ENCODE assay signal across 8 mouse cellular contexts in the genomic region with DNA sequence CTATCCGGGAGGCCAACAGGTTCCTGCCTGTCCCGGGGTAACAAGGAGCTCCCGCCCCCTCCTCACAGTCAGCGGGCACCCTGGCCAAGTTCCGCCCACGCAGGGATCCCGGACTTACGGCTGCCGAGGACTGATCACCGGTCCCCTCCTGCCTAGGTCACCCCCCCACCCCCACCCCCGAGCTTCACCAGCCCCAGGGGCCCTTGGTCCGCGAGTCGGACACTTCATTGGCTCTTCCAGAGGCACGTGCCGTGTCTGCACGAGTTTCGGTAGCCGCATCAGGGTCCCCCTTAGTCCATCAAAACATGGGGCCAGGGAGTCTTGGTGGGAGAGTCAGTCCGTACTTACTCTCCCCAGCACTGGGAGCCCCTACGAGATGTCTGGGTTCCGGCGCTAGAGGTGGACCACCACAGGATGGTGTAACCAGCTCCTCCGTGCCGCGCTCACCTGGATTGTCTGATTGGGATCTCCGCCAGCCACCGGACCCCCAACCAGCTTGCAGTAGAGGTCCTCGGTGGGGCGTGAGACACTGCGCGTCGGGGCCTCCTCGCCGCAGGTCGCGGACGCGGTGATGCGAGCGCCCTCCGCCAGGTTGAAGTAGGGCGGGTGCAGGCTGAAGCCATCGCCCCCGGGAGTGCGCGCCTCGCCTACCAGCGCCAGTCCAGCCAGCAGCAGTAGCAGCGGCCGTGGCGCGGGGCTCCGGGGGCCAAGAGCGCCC. TPM values are rescaled to one million over a fixed set of nuclear protein-coding genes. Genes with fewer than 3 reads are reported as not detected.
DNase-seq lines count a peak whose midpoint lies in the region; ATAC-seq lines count a peak whose summit lies in the region.

No protein-coding gene starts in this region.

- H3K4me1 ChIP-seq in brown adipose tissue, adult 24 weeks (ENCODE audit: control insufficient read depth, insufficient read depth, insufficient read length, low read length): peaks cover 34% of the 10 kb centered on the region
- peaks cover 71% of the 10 kb centered on the region for H3K4me1 ChIP-seq in heart, embryonic 15.5 days (replicated peaks)

- H3K27me3 ChIP-seq in heart, embryonic 15.5 days: peaks cover 12% of the 10 kb centered on the region

- H3K9ac ChIP-seq in heart, embryonic 15.5 days: peak overlapping the region; percentile 77

- peak overlapping the region; percentile 96 for H3K4me2 ChIP-seq in heart, embryonic 15.5 days

- H3K9me3 ChIP-seq in heart, embryonic 15.5 days (replicated peaks): no peaks in the 10 kb centered on the region

- WGBS in heart, embryonic 15.5 days: under 1% methylated on average over 54 of the region's 55 CpGs

- peak; percentile 54 to 63 for DNase-seq in heart, adult 18-20 months
- DNase-seq in heart, postnatal 25 days (ENCODE audit: low spot score): no peak
- peak; percentile 69 for DNase-seq in kidney, postnatal 14 days
- DNase-seq in mesoderm, embryonic 11.5 days (ENCODE audit: low read depth, low spot score): peak; percentile 37
- no peak for DNase-seq in left cerebral cortex, postnatal 36 days (ENCODE audit: low spot score in 2 of 2)

- no peaks in the 10 kb centered on the region for H3K36me3 ChIP-seq in heart, embryonic 15.5 days

- H3K4me3 ChIP-seq in brown adipose tissue, adult 24 weeks (ENCODE audit: insufficient read depth, low read depth, low read length): peak overlapping the region; percentile 71
- H3K4me3 ChIP-seq in heart, embryonic 15.5 days: peak overlapping the region; percentile 69

- intact Hi-C loops in heart, postnatal 25 days (cut with DNase I): loop anchor here (2.0 kb wide), 1 partner anchor 16 kb away; no protein-coding TSS in a partner anchor
- intact Hi-C loops in left cerebral cortex, postnatal 36 days (cut with DNase I): no loop called here

- peak overlapping the region; percentile 37 for H3K27ac ChIP-seq in brown adipose tissue, adult 24 weeks (replicated peaks; ENCODE audit: low read depth, low read length)
- peak overlapping the region; percentile 73 for H3K27ac ChIP-seq in heart, embryonic 15.5 days

- ATAC-seq in heart, embryonic 15.5 days (replicated peaks; ENCODE audit: insufficient number of reproducible peaks, insufficient read depth, low FRiP score, low read depth): 0 out of 2 replicates have a peak, but pooled peaks have one; percentile 9
- no peak for ATAC-seq in erythroid progenitor cell, adult 5-6 weeks (replicated peaks; ENCODE audit: low FRiP score, poor library complexity, severe bottlenecking)

RNA-seq across cellular contexts. Expression of a gene that starts 0.5 kb away (rescaled TPM):
- 10 to 100 TPM; 72.2 to 78.5 TPM for total RNA-seq in heart, adult 18-20 months (2021)
- total RNA-seq in heart, postnatal 25 days (2021): 10 to 100 TPM; 50.3 to 58.2 TPM
- 3.2 and 7.3 TPM in 2 replicates for polyA plus RNA-seq in brown adipose tissue, adult 24 weeks (2012; ENCODE audit: insufficient read depth, insufficient read length, missing spikeins)
- polyA plus RNA-seq in heart, embryonic 15.5 days (2015; fragmentation: Nextera tagmentation; extraction: Ambion mirVana): 21.9 and 29.1 TPM in 2 replicates
- total RNA-seq in erythroid progenitor cell, adult 5-6 weeks (2015; ENCODE audit: low replicate concordance): under 0.01 and 0.42 TPM in 2 replicates
- 0.13 and 0.15 TPM in 2 replicates for total RNA-seq in erythroid progenitor cell, adult 5-6 weeks (2017; ENCODE audit: low replicate concordance)
- 1 to 10 TPM; 6.3 to 7.2 TPM for total RNA-seq in left cerebral cortex, postnatal 36 days (2021)

RNA-seq across cellular contexts. Expression of a gene that starts 32.0 kb away (rescaled TPM):
- total RNA-seq in heart, adult 18-20 months (2021): 100 to 1,000 TPM; 561 to 600 TPM
- 100 to 1,000 TPM; 471 to 515 TPM for total RNA-seq in heart, postnatal 25 days (2021)
- 875 and 1,284 TPM in 2 replicates for polyA plus RNA-seq in brown adipose tissue, adult 24 weeks (2012; ENCODE audit: insufficient read depth, insufficient read length, missing spikeins)
- 259 and 352 TPM in 2 replicates for polyA plus RNA-seq in heart, embryonic 15.5 days (2015; fragmentation: Nextera tagmentation; extraction: Ambion mirVana)
- 412 and 611 TPM in 2 replicates for total RNA-seq in erythroid progenitor cell, adult 5-6 weeks (2015; ENCODE audit: low replicate concordance)
- 390 and 599 TPM in 2 replicates for total RNA-seq in erythroid progenitor cell, adult 5-6 weeks (2017; ENCODE audit: low replicate concordance)
- 100 to 1,000 TPM; 622 to 695 TPM for total RNA-seq in left cerebral cortex, postnatal 36 days (2021)

RNA-seq across cellular contexts. Expression of a gene that starts 48.1 kb away (rescaled TPM):
- 10 to 100 TPM; 10.9 TPM for total RNA-seq in heart, adult 18-20 months (2021)
- total RNA-seq in heart, postnatal 25 days (2021): 10 to 100 TPM; 13.0 to 13.8 TPM
- polyA plus RNA-seq in brown adipose tissue, adult 24 weeks (2012; ENCODE audit: insufficient read depth, insufficient read length, missing spikeins): 4.6 and 5.1 TPM in 2 replicates
- 8.4 and 10.5 TPM in 2 replicates for polyA plus RNA-seq in heart, embryonic 15.5 days (2015; fragmentation: Nextera tagmentation; extraction: Ambion mirVana)
- 8.8 and 9.4 TPM in 2 replicates for total RNA-seq in erythroid progenitor cell, adult 5-6 weeks (2015; ENCODE audit: low replicate concordance)
- 7.6 and 9.2 TPM in 2 replicates for total RNA-seq in erythroid progenitor cell, adult 5-6 weeks (2017; ENCODE audit: low replicate concordance)
- 10 to 100 TPM; 26.5 to 31.7 TPM for total RNA-seq in left cerebral cortex, postnatal 36 days (2021)

RNA-seq across cellular contexts. Expression of a gene that starts 53.9 kb away (rescaled TPM):
- total RNA-seq in heart, adult 18-20 months (2021): 10 to 100 TPM; 84.0 to 86.8 TPM
- 10 to 100 TPM; 73.1 to 83.5 TPM for total RNA-seq in heart, postnatal 25 days (2021)
- polyA plus RNA-seq in brown adipose tissue, adult 24 weeks (2012; ENCODE audit: insufficient read depth, insufficient read length, missing spikeins): 65.9 and 105 TPM in 2 replicates
- 123 and 139 TPM in 2 replicates for polyA plus RNA-seq in heart, embryonic 15.5 days (2015; fragmentation: Nextera tagmentation; extraction: Ambion mirVana)
- total RNA-seq in erythroid progenitor cell, adult 5-6 weeks (2015; ENCODE audit: low replicate concordance): 47.6 and 66.7 TPM in 2 replicates
- total RNA-seq in erythroid progenitor cell, adult 5-6 weeks (2017; ENCODE audit: low replicate concordance): 24.1 and 32.6 TPM in 2 replicates
- 100 to 1,000 TPM in 1 of 2 experiments, 10 to 100 TPM in 1; 95.4 to 105 TPM for total RNA-seq in left cerebral cortex, postnatal 36 days (2021)

Comparison
In these comparisons a context has a peak if more than half of its experiments do, and no peak if none do; other contexts are left out.
1. DNase-seq: peak in heart, adult 18-20 months (2 of 2), kidney, postnatal 14 days (single experiment) and mesoderm, embryonic 11.5 days (single experiment); none in heart, postnatal 25 days (single experiment) and left cerebral cortex, postnatal 36 days (0 of 2).
2. RNA of a gene that starts 0.5 kb away (total RNA-seq): 72.2 to 78.5 TPM in heart, adult 18-20 months and 50.3 to 58.2 TPM in heart, postnatal 25 days; 6.3 to 7.2 TPM in left cerebral cortex, postnatal 36 days and under 0.01 to 0.42 TPM in erythroid progenitor cell, adult 5-6 weeks; every median in the first group is over 4 times any median in the second.